Mouse (Mus musculus) embryonic facial prominence, embryonic 14.5 days (tissue): Measurements from ENCODE around the gene Aunip. TPM values are rescaled to one million over a fixed set of nuclear protein-coding genes. Genes with fewer than 3 reads are reported as not detected.
"Not testable (repeated sequence)": the region's sequence is repeated elsewhere in the genome, so short reads cannot be mapped to it uniquely, and the experiment has no call there.

ENCODE experiments used
- ATAC-seq: fragments of 200-750 bp; cut with Nextera tagmentation; 2 replicates; pipeline ENCODE4 v1.8.0; 2017; ENCODE audit warnings: low read depth, moderate number of reproducible peaks, moderate TSS enrichment
- DNase-seq: peaks from one replicate; pipeline ENCODE4 v3.0.0-alpha.2; 2015; ENCODE audit warnings: low spot score
- H3K27ac ChIP-seq: fragments of 300-500 bp; sonication (generic); replicated peaks from 2 replicates; pipeline ENCODE4 v1.5.1; 2014; ENCODE audit warnings: low read depth, mild to moderate bottlenecking, low read length, moderate library complexity
- H3K27me3 ChIP-seq: fragments of 300-500 bp; sonication (generic); replicated peaks from 2 replicates; pipeline ENCODE4 v1.6.1; 2014; ENCODE audit warnings: low read length; ENCODE audit not compliant: control insufficient read depth, insufficient read depth
- H3K36me3 ChIP-seq: fragments of 300-500 bp; sonication (generic); 2 replicates; pipeline ENCODE4 v1.6.1; 2014; ENCODE audit warnings: low read length, mixed read lengths; ENCODE audit not compliant: control insufficient read depth, insufficient read depth
- H3K4me1 ChIP-seq: fragments of 300-500 bp; sonication (generic); 2 replicates; pipeline ENCODE4 v1.6.1; 2014; ENCODE audit warnings: antibody characterized with exemption, low read length; ENCODE audit not compliant: control insufficient read depth, insufficient read depth
- H3K4me2 ChIP-seq: fragments of 300-500 bp; sonication (generic); 2 replicates; pipeline ENCODE4 v1.6.1; 2014; ENCODE audit warnings: low read depth, mild to moderate bottlenecking, low read length, moderate library complexity, mixed read lengths
- H3K4me3 ChIP-seq: fragments of 300-500 bp; sonication (generic); 2 replicates; pipeline ENCODE4 v1.5.1; 2014; ENCODE audit warnings: low read depth, mild to moderate bottlenecking, low read length
- H3K9ac ChIP-seq: fragments of 300-500 bp; sonication (generic); 2 replicates; pipeline ENCODE4 v1.6.1; 2014; ENCODE audit warnings: low read depth, mild to moderate bottlenecking, low read length, moderate library complexity, mixed read lengths
- H3K9me3 ChIP-seq: fragments of 300-500 bp; sonication (generic); 2 replicates; pipeline ENCODE4 v1.6.1; 2016; ENCODE audit warnings: low read length; ENCODE audit not compliant: control insufficient read depth
- WGBS: fragments of 180-500 bp; shearing (Covaris S2); extraction: QIAGEN DNeasy Blood & Tissue Kit; methylation state at CpG from one replicate; pipeline ENCODE4 v1.1.7; 2014; 5-methylcytosine and 5-hydroxymethylcytosine counted together
- polyA plus RNA-seq: library from polyadenylated mRNA; unstranded; fragments of >200 nt; fragmentation: Nextera tagmentation; extraction: Ambion mirVana; gene quantifications from 2 replicates; pipeline ENCODE4 v1.2.1, GENCODE M21; 2014

The Aunip gene
- polyA plus RNA-seq, 1 experiment from 2014 or later = 3.9 TPM

GRCm38 (mm10) chr4:134491716-134492115, 19.1 kb upstream of the Aunip start:
- H3K4me1 ChIP-seq = peaks cover 7% of the 10 kb centered on the region; the same call in 1 of the 2 replicates
- H3K27me3 ChIP-seq = no peaks in the 10 kb centered on the region
- no peak overlapping the region for H3K4me2 ChIP-seq
- H3K9ac ChIP-seq = no peak overlapping the region
- no peaks in the 10 kb centered on the region for H3K36me3 ChIP-seq
- 0 out of 2 replicates have a peak overlapping the region, but pooled peaks have one; percentile 15 for H3K27ac ChIP-seq
- no peak overlapping the region for H3K4me3 ChIP-seq
- 47% methylated on average over 6 of the region's 6 CpGs for WGBS
- DNase-seq (peak; percentile 73), ATAC-seq (peak; percentile 72; the same call in 1 of the 2 replicates)
- H3K9me3 ChIP-seq = no peaks in the 10 kb centered on the region

GRCm38 (mm10) chr4:134494161-134494560, 16.6 kb upstream of the Aunip start:
- H3K27me3 ChIP-seq, H3K36me3 ChIP-seq, H3K4me2 ChIP-seq, H3K4me3 ChIP-seq, H3K9ac ChIP-seq, H3K27ac ChIP-seq, ATAC-seq, H3K9me3 ChIP-seq, DNase-seq: not testable (repeated sequence)
- 94% methylated on average over 6 of the region's 6 CpGs for WGBS
- H3K4me1 ChIP-seq = peaks cover 15% of the 10 kb centered on the region

GRCm38 (mm10) chr4:134494780-134495545, 15.8 kb upstream of the Aunip start:
- DNase-seq (peak; percentile 70), ATAC-seq (no peak)
- Histone ChIP-seq H3K4me1 (peaks cover 15% of the 10 kb centered on the region), H3K9me3 (no peaks in the 10 kb centered on the region), H3K27ac (no peak overlapping the region; the same call in 1 of the 2 replicates), H3K27me3 (no peaks in the 10 kb centered on the region), H3K4me3 (no peak overlapping the region), H3K36me3 (no peaks in the 10 kb centered on the region), H3K9ac (peak overlapping the region; percentile 34; the same call in 1 of the 2 replicates), H3K4me2 (no peak overlapping the region)
- WGBS = 62% methylated on average over 16 of the region's 16 CpGs

- H3K9ac ChIP-seq = no peak overlapping the region
- H3K4me3 ChIP-seq = no peak overlapping the region
- no peaks in the 10 kb centered on the region for H3K9me3 ChIP-seq
- DNase-seq = no peak
- no peak for ATAC-seq
- no peak overlapping the region; the same call in 1 of the 2 replicates for H3K27ac ChIP-seq
- H3K4me2 ChIP-seq = no peak overlapping the region
- 60% methylated on average over 5 of the region's 5 CpGs for WGBS
- H3K36me3 ChIP-seq = no peaks in the 10 kb centered on the region
- H3K4me1 ChIP-seq = peaks cover 15% of the 10 kb centered on the region
- no peaks in the 10 kb centered on the region for H3K27me3 ChIP-seq
These were observed 15.3 kb upstream of the Aunip start for GRCm38 (mm10) chr4:134495546-134495923.

GRCm38 (mm10) chr4:134496595-134497210, 14.1 kb upstream of the Aunip start, which contains the start of gene Paqr7:
Gene Paqr7, plus strand, starts transcription at chr4:134496697.
- Histone ChIP-seq H3K9me3 (no peaks in the 10 kb centered on the region), H3K4me3 (peak within 1 kb of the TSS; percentile 48), H3K4me2 (peak within 1 kb of the TSS; percentile 87), H3K4me1 (peaks cover 15% of the 10 kb centered on the region), H3K9ac (peak within 1 kb of the TSS; percentile 66), H3K36me3 (no peaks in the 10 kb centered on the region), H3K27me3 (no peaks in the 10 kb centered on the region), H3K27ac (no peak within 1 kb of the TSS; the same call in 1 of the 2 replicates)
- peak; percentile 70 for ATAC-seq
- DNase-seq = peak; percentile 63
- 2% methylated on average over 30 of the region's 35 CpGs for WGBS

GRCm38 (mm10) chr4:134497223-134497622, 13.6 kb upstream of the Aunip start:
- H3K9me3 ChIP-seq = no peaks in the 10 kb centered on the region
- peak overlapping the region; percentile 48 for H3K4me3 ChIP-seq
- 15% methylated on average over 6 of the region's 6 CpGs for WGBS
- H3K9ac ChIP-seq = peak overlapping the region; percentile 66
- peaks cover 15% of the 10 kb centered on the region for H3K4me1 ChIP-seq
- H3K4me2 ChIP-seq = peak overlapping the region; percentile 87
- no peaks in the 10 kb centered on the region for H3K27me3 ChIP-seq
- no peak overlapping the region for H3K27ac ChIP-seq
- DNase-seq (no peak), ATAC-seq (peak; percentile 9; the same call in 1 of the 2 replicates)
- no peaks in the 10 kb centered on the region for H3K36me3 ChIP-seq

- H3K36me3 ChIP-seq = no peaks in the 10 kb centered on the region
- H3K27ac ChIP-seq = no peak overlapping the region
- peaks cover 15% of the 10 kb centered on the region for H3K4me1 ChIP-seq
- no peaks in the 10 kb centered on the region for H3K27me3 ChIP-seq
- WGBS = 64% methylated on average over 12 of the region's 12 CpGs
- no peak for ATAC-seq
- no peak overlapping the region for H3K4me3 ChIP-seq
- no peaks in the 10 kb centered on the region for H3K9me3 ChIP-seq
- no peak for DNase-seq
- H3K4me2 ChIP-seq = 0 out of 2 replicates have a peak overlapping the region, but pooled peaks have one; percentile 87
- no peak overlapping the region for H3K9ac ChIP-seq
These were observed 12.6 kb upstream of the Aunip start for GRCm38 (mm10) chr4:134497986-134498731.

- H3K4me2 ChIP-seq, H3K4me3 ChIP-seq, H3K36me3 ChIP-seq, H3K27me3 ChIP-seq, DNase-seq, H3K9ac ChIP-seq, H3K9me3 ChIP-seq, H3K27ac ChIP-seq, ATAC-seq: not testable (repeated sequence)
- 90% methylated on average over 6 of the region's 6 CpGs for WGBS
- H3K4me1 ChIP-seq = peaks cover 15% of the 10 kb centered on the region
These were observed 11.8 kb upstream of the Aunip start for GRCm38 (mm10) chr4:134498983-134499382.
